Mouse (Mus musculus) T-cell, adult 66 days (primary cell): ENCODE results near the gene Hist1h2ae. TPM values are rescaled to one million over a fixed set of nuclear protein-coding genes. Genes with fewer than 3 reads are reported as not detected.

Experiments used
- total RNA-seq, 2 experiments: library from RNA; stranded (reverse); gene quantifications; 3 replicates in 1 of 2; 4 replicates in 1 of 2; pipeline ENCODE4 v1.2.4; 2023

The Hist1h2ae gene
- 10 to 100 TPM; 10.2 to 27.9 TPM for total RNA-seq

DNA sequence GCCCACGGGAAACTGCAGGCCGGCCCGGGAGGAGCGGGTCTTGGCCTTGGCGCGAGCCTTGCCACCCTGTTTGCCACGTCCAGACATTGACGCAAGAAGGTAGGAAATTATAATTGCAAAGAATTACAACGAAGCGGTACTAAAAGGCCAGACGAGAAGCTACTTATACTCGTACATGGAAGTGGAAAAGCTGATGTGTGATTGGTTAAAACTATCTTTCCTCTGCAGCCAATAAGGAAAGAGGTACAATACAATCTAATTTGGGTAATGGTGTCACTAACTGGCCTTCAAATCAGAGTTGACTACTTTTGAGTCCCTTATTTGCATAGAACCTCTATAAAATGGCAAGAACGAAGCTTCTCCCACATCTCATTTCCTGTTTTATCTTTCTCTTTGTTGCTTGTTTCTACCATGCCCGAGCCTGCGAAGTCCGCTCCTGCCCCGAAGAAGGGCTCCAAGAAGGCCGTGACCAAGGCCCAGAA, at the start of gene Hist1h2ae, which contains the start of gene Hist1h2bg:
Gene Hist1h2ae (minus strand): TSS at position 199 of the 482 bp plus-strand sequence.
Gene Hist1h2bg (plus strand): TSS at position 375 of the 482 bp plus-strand sequence.

DNA sequence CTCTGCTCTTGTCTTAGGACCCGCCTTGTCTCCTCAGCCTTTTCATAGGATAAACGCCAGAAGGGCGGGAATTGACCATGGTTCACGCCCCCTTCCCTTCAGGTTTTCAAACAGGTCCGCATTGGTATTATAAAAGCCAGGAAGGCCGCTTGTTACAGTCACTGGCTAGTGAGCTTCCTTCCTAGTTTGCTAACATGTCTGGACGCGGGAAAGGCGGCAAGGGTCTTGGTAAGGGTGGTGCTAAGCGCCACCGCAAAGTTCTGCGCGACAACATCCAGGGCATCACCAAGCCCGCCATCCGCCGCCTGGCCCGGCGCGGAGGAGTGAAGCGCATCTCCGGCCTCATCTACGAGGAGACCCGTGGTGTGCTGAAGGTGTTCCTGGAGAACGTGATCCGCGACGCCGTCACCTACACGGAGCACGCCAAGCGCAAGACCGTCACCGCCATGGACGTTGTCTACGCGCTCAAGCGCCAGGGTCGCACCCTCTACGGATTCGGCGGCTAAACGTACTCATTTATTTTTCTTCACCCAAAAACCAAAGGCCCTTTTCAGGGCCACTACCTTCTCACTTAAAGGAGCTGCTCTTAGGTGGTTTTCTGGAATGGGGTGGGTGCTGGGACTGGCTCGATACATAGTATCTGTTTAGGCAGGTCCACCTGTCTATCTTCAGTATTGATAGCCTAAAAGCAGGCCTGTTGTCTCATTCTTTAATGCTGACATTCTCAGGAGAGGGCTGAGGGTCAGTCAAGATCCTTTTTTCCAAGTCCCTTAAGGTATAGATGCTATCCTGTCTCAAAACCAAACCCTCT, 10.6 kb upstream of the Hist1h2ae start, which contains the start of gene Hist1h4d:
Gene Hist1h4d (plus strand): TSS at position 191 of the 811 bp plus-strand sequence.

DNA sequence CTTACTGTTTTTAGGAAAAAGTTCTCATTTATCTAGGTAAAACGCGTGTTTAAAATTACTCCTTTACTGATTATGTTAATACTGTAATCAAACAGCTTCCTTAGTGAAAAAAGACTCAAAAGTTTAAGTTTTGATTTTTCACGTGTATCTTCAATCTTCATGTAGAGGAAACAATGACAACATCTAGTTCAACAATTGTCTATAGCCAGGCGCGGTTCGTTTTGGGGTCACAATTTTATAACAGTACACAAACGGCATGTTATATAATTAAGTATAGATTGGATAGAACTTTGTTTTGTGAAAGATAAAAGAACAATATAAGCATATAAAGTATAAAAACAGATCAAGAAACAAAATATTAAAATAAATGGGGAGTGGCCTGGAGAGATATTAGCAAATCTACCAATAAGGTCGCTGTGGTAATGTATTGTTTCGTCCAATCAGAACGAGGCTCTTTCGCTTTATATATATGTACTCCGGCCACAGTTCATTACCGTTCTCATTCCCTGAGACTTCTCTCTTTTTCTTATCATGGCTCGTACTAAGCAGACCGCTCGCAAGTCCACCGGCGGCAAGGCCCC, 4.3 kb upstream of the Hist1h2ae start, which contains the start of gene Hist1h3d:
Gene Hist1h3d (plus strand): TSS at position 493 of the 581 bp plus-strand sequence.

GRCm38 (mm10) chr13:23573898-23574524, 3.0 kb upstream of the Hist1h2ae start, which contains the start of the genes Hist1h2bf and Hist1h2ad:
TSS of gene Hist1h2bf (minus strand) at chr13:23574196.
TSS of gene Hist1h2ad (plus strand) at chr13:23574381.

GRCm38 (mm10) chr13:23561883-23562659, 8.9 kb downstream of the Hist1h2ae start, which contains the start of gene Hist1h3e:
TSS of gene Hist1h3e (minus strand) at chr13:23562369.

DNA sequence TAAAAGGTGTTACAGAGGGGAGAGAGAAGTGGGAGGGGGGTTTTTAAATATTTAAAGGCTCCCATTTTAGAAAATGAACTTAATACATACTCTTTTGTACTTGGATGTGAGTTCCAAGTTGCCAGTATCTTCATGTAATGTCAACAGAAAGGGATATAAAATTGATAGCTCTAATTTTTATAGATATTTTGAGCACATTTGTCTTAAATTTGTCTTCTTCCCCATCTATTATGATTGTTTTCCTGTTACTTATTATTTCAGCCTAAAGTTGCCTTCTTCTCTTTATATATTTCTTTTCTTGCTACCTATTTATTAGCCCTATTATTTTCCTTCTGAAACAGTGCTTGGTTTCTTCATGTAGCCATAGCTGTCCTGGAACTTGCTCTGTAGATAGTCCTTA, 18.1 kb downstream of the Hist1h2ae start, which contains the start of gene Hist1h1d:
Gene Hist1h1d (plus strand): TSS at position 301 of the 400 bp plus-strand sequence.

GRCm38 (mm10) chr13:23551146-23551834, 19.7 kb downstream of the Hist1h2ae start, which contains the start of gene Hist1h4f:
TSS of gene Hist1h4f (minus strand) at chr13:23551648.

GRCm38 (mm10) chr13:23543965-23544786, 26.8 kb downstream of the Hist1h2ae start, which contains the start of gene Hist1h3f:
TSS of gene Hist1h3f (plus strand) at chr13:23544052.

DNA sequence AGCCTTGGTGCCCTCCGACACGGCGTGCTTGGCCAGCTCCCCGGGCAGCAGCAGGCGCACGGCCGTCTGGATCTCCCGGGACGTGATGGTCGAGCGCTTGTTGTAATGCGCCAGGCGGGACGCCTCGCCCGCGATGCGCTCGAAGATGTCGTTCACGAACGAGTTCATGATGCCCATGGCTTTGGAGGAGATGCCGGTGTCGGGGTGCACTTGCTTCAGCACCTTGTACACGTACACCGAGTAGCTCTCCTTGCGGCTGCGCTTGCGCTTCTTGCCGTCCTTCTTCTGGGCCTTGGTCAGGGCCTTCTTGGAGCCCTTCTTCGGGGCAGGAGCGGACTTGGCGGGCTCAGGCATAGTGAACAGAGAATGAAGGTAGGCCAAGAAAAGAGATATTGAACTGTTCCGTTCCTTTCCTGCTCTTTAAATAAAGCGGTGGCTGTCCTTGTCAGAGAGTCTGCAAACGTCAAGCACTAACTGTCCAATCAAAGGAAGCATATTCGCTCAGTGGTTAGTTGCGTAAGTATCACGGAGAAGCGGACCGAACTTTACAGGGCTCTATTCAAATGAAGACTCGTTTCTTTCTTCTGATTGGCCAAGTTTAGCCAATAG, 27.9 kb downstream of the Hist1h2ae start, which contains the start of gene Hist1h2bh:
Gene Hist1h2bh (minus strand): TSS at position 394 of the 609 bp plus-strand sequence.

DNA sequence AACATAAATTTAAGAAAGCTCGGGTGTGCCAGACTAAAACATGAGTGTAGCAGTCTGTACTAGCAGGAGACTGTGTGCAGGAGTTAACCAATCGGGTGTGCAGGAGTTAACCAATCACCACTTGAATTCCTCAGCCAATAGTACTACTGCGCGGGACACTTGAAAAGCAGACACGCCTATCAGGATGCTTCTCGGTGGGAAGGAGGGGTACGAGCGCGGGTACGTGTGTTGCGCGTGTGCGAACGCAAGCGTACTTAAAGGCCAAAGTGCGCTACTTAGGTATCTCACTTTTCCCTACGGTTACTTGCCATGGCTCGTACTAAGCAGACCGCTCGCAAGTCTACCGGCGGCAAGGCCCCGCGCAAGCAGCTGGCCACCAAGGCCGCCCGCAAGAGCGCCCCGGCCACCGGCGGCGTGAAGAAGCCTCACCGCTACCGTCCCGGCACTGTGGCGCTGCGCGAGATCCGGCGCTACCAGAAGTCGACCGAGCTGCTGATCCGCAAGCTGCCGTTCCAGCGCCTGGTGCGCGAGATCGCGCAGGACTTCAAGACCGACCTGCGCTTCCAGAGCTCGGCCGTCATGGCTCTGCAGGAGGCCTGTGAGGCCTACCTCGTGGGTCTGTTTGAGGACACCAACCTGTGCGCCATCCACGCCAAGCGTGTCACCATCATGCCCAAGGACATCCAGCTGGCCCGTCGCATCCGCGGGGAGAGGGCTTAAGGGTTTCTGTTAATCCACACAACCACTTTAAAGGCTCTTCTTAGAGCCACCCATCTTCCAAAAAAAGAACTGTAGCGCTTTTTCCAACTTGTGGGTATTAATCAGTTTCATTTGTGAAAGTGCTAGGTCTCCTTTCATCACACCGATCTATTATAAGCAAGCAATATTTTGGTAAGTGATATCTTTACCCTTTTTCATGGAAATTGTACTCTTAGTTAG, 35.6 kb downstream of the Hist1h2ae start, which contains the start of gene Hist1h3g:
Gene Hist1h3g (plus strand): TSS at position 286 of the 939 bp plus-strand sequence.

DNA sequence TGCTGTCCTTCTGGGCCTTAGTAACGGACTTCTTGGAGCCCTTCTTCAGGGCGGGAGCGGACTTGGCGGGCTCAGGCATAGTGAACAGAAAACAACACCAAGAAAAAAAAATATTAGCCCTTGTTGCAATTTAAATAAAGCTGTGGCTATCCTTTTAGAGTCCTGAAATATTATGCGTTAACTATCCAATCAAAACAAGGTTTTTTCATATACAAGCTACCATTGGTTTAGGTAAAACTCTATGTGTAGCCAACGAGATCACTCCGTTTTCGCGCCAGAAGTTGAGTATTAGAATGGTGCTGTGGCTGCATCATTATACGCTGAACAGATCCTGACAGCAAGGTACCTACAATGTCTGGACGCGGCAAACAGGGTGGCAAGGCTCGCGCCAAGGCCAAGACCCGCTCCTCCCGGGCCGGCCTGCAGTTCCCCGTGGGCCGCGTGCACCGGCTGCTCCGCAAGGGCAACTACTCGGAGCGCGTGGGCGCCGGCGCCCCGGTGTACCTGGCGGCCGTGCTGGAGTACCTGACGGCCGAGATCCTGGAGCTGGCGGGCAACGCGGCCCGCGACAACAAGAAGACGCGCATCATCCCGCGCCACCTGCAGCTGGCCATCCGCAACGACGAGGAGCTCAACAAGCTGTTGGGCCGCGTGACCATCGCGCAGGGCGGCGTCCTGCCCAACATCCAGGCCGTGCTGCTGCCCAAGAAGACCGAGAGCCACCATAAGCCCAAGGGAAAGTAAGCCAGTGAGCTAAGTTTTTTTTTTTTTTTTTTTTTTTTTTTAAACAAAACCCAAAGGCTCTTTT, 37.3 kb downstream of the Hist1h2ae start, which contains the start of gene Hist1h2af:
Gene Hist1h2af (plus strand): TSS at position 347 of the 808 bp plus-strand sequence.

DNA sequence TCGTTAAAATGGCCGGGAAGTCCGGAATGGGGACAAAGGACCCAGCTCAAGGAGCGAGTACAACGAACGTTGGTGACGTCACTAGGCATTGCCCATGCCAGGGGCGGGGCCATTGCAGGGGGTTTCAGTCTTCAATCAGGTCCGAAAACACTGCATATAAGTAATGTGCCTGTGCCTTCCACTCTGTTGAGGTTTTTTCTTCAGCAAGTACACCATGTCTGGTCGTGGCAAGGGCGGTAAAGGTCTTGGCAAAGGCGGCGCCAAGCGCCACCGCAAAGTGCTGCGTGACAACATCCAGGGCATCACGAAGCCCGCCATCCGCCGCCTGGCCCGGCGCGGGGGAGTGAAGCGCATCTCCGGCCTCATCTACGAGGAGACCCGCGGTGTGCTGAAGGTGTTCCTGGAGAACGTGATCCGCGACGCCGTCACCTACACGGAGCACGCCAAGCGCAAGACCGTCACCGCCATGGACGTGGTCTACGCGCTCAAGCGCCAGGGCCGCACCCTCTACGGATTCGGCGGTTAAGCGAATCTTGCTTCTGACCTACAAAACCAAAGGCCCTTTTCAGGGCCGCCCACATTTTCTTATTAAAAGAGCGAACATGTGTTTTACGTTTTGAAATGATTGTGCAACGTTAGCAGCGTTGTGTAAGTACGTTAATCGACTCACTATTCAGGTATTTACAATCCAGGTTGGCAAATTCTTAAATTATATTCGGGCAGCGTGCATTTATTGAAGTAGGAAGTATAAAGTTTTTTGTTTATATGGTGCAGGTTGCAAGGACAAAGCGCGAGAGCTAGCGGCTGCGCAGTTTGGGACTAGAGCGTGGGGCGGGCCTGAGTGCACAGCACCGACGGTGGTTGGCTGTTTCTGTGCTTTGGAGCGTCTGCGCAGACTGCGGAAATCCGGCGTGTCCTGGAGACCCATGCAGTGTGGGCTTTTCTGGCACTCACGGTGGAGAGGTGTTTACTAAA, 39.8 kb downstream of the Hist1h2ae start, which contains the start of gene Hist1h4h:
Gene Hist1h4h (plus strand): TSS at position 150 of the 975 bp plus-strand sequence.

